9 mouse cellular contexts compared by ENCODE assay signal in the genomic region with DNA sequence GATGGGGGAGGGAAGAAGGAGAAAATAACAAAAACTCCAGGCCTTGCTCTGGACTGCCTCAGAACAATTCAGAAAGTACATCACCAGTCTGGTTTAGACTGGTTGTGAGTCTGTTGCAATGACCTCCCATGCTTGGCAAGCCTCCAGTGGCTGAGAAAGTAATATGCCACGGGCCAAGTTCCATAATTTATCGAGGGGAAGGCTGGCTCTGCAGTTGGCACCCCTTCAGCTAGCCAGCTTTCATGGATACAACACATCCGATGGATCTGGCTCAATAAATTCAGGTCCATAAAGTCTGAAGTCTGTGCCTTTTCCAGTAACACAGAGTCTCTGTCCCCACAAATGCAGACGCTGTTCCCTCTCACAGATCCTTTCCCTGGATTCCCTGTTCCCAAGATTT. TPM values are rescaled to one million over a fixed set of nuclear protein-coding genes. Genes with fewer than 3 reads are reported as not detected.
A peak's percentile ranks its signal among the peaks of the same experiment; 100 is the strongest.
DNase-seq lines count a peak whose midpoint lies in the region; ATAC-seq and TF ChIP-seq lines count a peak whose summit lies in the region.
"Had no signal": no experiment of that assay in that cellular context is flagged by ENCODE, and none has a peak within 500 bp of the region (broad histone marks: within the 10 kb centered on the region; RNA-seq: fewer than 3 reads in every experiment).

No protein-coding gene starts in this region.

- DNase-seq in cerebellum, adult 11-12 months: peak; percentile 6
- no peak for DNase-seq in cerebellum, adult 9-11 months
- DNase-seq in adrenal gland, adult (ENCODE audit: inconsistent age in 2 of 2, low spot score in 1 of 2): peak; percentile 94 to 97
- peak; percentile 95 for DNase-seq in forebrain, embryonic 14.5 days (ENCODE audit: low spot score)
- peak; percentile 66 to 72 for DNase-seq in lung, adult 18-20 months
- DNase-seq in ovary, postnatal 14 days (ENCODE audit: low spot score): peak; percentile 69
- no peak for DNase-seq in spleen, adult 12 weeks (ENCODE audit: low spot score)

- H3K27ac ChIP-seq in forebrain, embryonic 14.5 days (ENCODE audit: low read depth, low read length): peak overlapping the region; percentile 93
- H3K27ac ChIP-seq in intestine, postnatal 0 days (ENCODE audit: low read depth, low read length): no peak overlapping the region

- peak overlapping the region; percentile 22; the same call in 1 of the 2 replicates for H3K9ac ChIP-seq in forebrain, embryonic 14.5 days (ENCODE audit: low read length)
- no peak overlapping the region for H3K9ac ChIP-seq in intestine, postnatal 0 days (ENCODE audit: low read depth, low read length)

- no peaks in the 10 kb centered on the region for H3K27me3 ChIP-seq in forebrain, embryonic 14.5 days (replicated peaks; ENCODE audit: control insufficient read depth, insufficient read depth, low read length)
- H3K27me3 ChIP-seq in intestine, postnatal 0 days (replicated peaks; ENCODE audit: control insufficient read depth, insufficient read depth, low read length): no peaks in the 10 kb centered on the region
- H3K27me3 ChIP-seq: megakaryocyte, embryonic 14.5 days had no signal

- peak; percentile 73 for ATAC-seq in forebrain, embryonic 14.5 days
- 0 out of 2 replicates have a peak, but pooled peaks have one; percentile 19 for ATAC-seq in intestine, postnatal 0 days

- peak overlapping the region; percentile 33 for H3K4me2 ChIP-seq in forebrain, embryonic 14.5 days (ENCODE audit: low read length)
- no peak overlapping the region for H3K4me2 ChIP-seq in intestine, postnatal 0 days (replicated peaks; ENCODE audit: low read depth)

- 18% methylated on average over 4 of the region's 4 CpGs for whole genome bisulfite sequencing in forebrain, embryonic 14.5 days
- 50% methylated on average over 4 of the region's 4 CpGs for WGBS in intestine, postnatal 0 days

- H3K9me3 ChIP-seq in forebrain, embryonic 14.5 days (replicated peaks; ENCODE audit: control insufficient read depth, low read length): no peaks in the 10 kb centered on the region
- no peaks in the 10 kb centered on the region for H3K9me3 ChIP-seq in intestine, postnatal 0 days (ENCODE audit: control insufficient read depth)
- H3K9me3 ChIP-seq: megakaryocyte, embryonic 14.5 days had no signal

- no peaks in the 10 kb centered on the region for H3K36me3 ChIP-seq in forebrain, embryonic 14.5 days (ENCODE audit: control insufficient read depth, insufficient read depth, low read length)
- no peaks in the 10 kb centered on the region for H3K36me3 ChIP-seq in intestine, postnatal 0 days (ENCODE audit: control insufficient read depth, insufficient read depth)

- TF ChIP-seq CTCF in intestine, postnatal 0 days (IDR thresholded peaks at IDR 0.05; ENCODE audit: low read depth): 0 out of 2 replicates have a peak, but pooled peaks have one; percentile 4

- H3K4me3 ChIP-seq in forebrain, embryonic 14.5 days (ENCODE audit: low read depth, low read length): no peak overlapping the region
- H3K4me3 ChIP-seq in intestine, postnatal 0 days (ENCODE audit: low read depth, low read length): no peak overlapping the region

- peaks cover 36% of the 10 kb centered on the region for H3K4me1 ChIP-seq in forebrain, embryonic 14.5 days (ENCODE audit: control insufficient read depth, insufficient read depth, low read length)
- no peaks in the 10 kb centered on the region for H3K4me1 ChIP-seq in intestine, postnatal 0 days (replicated peaks; ENCODE audit: control insufficient read depth, insufficient read depth, low read length)

RNA-seq across cellular contexts. Expression of a gene that starts 34.8 kb away (rescaled TPM):
- polyA plus RNA-seq in forebrain, embryonic 14.5 days (2014; fragmentation: Nextera tagmentation; extraction: Ambion mirVana): 21.8 and 22.1 TPM in 2 replicates
- polyA plus RNA-seq in intestine, postnatal 0 days (2015; fragmentation: Nextera tagmentation; extraction: Ambion mirVana): 15.6 and 20.4 TPM in 2 replicates

RNA-seq across cellular contexts. Expression of a gene that starts 40.1 kb away (rescaled TPM):
- polyA plus RNA-seq in forebrain, embryonic 14.5 days (2014; fragmentation: Nextera tagmentation; extraction: Ambion mirVana): 40.7 and 48.9 TPM in 2 replicates
- 32.0 and 33.4 TPM in 2 replicates for polyA plus RNA-seq in intestine, postnatal 0 days (2015; fragmentation: Nextera tagmentation; extraction: Ambion mirVana)

Comparison
In these comparisons a context has a peak if more than half of its experiments do, and no peak if none do; other contexts are left out.
1. DNase-seq: peak in cerebellum, adult 11-12 months (single experiment), adrenal gland, adult (2 of 2), forebrain, embryonic 14.5 days (single experiment), lung, adult 18-20 months (2 of 2) and ovary, postnatal 14 days (single experiment); none in cerebellum, adult 9-11 months (single experiment) and spleen, adult 12 weeks (single experiment).